Mouse (Mus musculus): Measurements from ENCODE around the gene Fam50a. TPM values are rescaled to one million over a fixed set of nuclear protein-coding genes. Genes with fewer than 3 reads are reported as not detected.

Fam50a gene
- total RNA-seq (2014; rRNA removed) (9.3 and 9.4 TPM in 2 replicates), polyA plus RNA-seq (2015; fragmentation: Nextera tagmentation; extraction: Ambion mirVana) (55.5 and 57.2 TPM in 2 replicates)

- ATAC-seq (ENCODE audit: low FRiP score) (peak; percentile 95), DNase-seq (ENCODE audit: low spot score) (peak; percentile 93)
- H3K36me3 ChIP-seq (ENCODE audit: insufficient read depth, low read length): peaks cover 6% of the 10 kb centered on the region; the same call in 1 of the 2 replicates
- H3K27me3 ChIP-seq (ENCODE audit: insufficient read depth, low read length): no peaks in the 10 kb centered on the region
- 25% methylated on average over 57 of the region's 59 CpGs for WGBS
- peak within 1 kb of the TSS; percentile 59 for H3K4me2 ChIP-seq (ENCODE audit: low read depth, low read length, poor library complexity, severe bottlenecking)
- peak within 1 kb of the TSS; percentile 52 for H3K4me3 ChIP-seq (ENCODE audit: low read depth, low read length)
- peak within 1 kb of the TSS; percentile 55 for H3K9ac ChIP-seq (replicated peaks; ENCODE audit: low read length, poor library complexity, severe bottlenecking)
- no peaks in the 10 kb centered on the region for H3K4me1 ChIP-seq (ENCODE audit: insufficient read depth, low read length)
- peak within 1 kb of the TSS; percentile 79 for H3K27ac ChIP-seq (ENCODE audit: low read depth, low read length)
- no peaks in the 10 kb centered on the region for H3K9me3 ChIP-seq (ENCODE audit: low read length)
- no peak for TF ChIP-seq CTCF (IDR thresholded peaks at IDR 0.05)
Measured at GRCm38 (mm10) chrX:74312540-74313464, at the start of gene Fam50a. TSS of gene Fam50a (plus strand) at chrX:74313033.

- ATAC-seq (ENCODE audit: low FRiP score) (peak; percentile 65), DNase-seq (ENCODE audit: low spot score) (no peak)
- Histone ChIP-seq H3K4me2 (ENCODE audit: low read depth, low read length, poor library complexity, severe bottlenecking) (peak overlapping the region; percentile 45), H3K9ac (replicated peaks; ENCODE audit: low read length, poor library complexity, severe bottlenecking) (peak overlapping the region; percentile 33; the same call in 1 of the 2 replicates), H3K36me3 (ENCODE audit: insufficient read depth, low read length) (no peaks in the 10 kb centered on the region; the same call in 1 of the 2 replicates), H3K27me3 (ENCODE audit: insufficient read depth, low read length) (no peaks in the 10 kb centered on the region), H3K9me3 (ENCODE audit: low read length) (no peaks in the 10 kb centered on the region), H3K4me1 (ENCODE audit: insufficient read depth, low read length) (no peaks in the 10 kb centered on the region), H3K27ac (ENCODE audit: low read depth, low read length) (peak overlapping the region; percentile 93), H3K4me3 (ENCODE audit: low read depth, low read length) (peak overlapping the region; percentile 49)
- TF ChIP-seq CTCF (IDR thresholded peaks at IDR 0.05): no peak
- 15% methylated on average over 3 of the region's 3 CpGs for WGBS
Measured at GRCm38 (mm10) chrX:74269736-74270061, 43.1 kb upstream of the Fam50a start.

GRCm38 (mm10) chrX:74270062-74270901 lies 42.6 kb upstream of the Fam50a start, which contains the start of gene Rpl10:
TSS of gene Rpl10 (plus strand) at chrX:74270812.
- Histone ChIP-seq H3K9me3 (ENCODE audit: low read length) (no peaks in the 10 kb centered on the region), H3K4me2 (ENCODE audit: low read depth, low read length, poor library complexity, severe bottlenecking) (peak within 1 kb of the TSS; percentile 55), H3K4me3 (ENCODE audit: low read depth, low read length) (peak within 1 kb of the TSS; percentile 49), H3K36me3 (ENCODE audit: insufficient read depth, low read length) (no peaks in the 10 kb centered on the region; the same call in 1 of the 2 replicates), H3K27me3 (ENCODE audit: insufficient read depth, low read length) (no peaks in the 10 kb centered on the region), H3K4me1 (ENCODE audit: insufficient read depth, low read length) (no peaks in the 10 kb centered on the region), H3K27ac (ENCODE audit: low read depth, low read length) (peak within 1 kb of the TSS; percentile 93), H3K9ac (replicated peaks; ENCODE audit: low read length, poor library complexity, severe bottlenecking) (peak within 1 kb of the TSS; percentile 55)
- TF ChIP-seq CTCF (IDR thresholded peaks at IDR 0.05): peak; percentile 67
- ATAC-seq (ENCODE audit: low FRiP score): peak; percentile 96
- DNase-seq (ENCODE audit: low spot score): peak; percentile 96
- 18% methylated on average over 42 of the region's 42 CpGs for WGBS

GRCm38 (mm10) chrX:74270902-74271551 lies 41.8 kb upstream of the Fam50a start:
- H3K9me3 ChIP-seq (ENCODE audit: low read length): no peaks in the 10 kb centered on the region
- 15% methylated on average over 27 of the region's 27 CpGs for WGBS
- TF ChIP-seq CTCF (IDR thresholded peaks at IDR 0.05): peak; percentile 18; the same call in 1 of the 2 replicates
- peak overlapping the region; percentile 49 for H3K4me3 ChIP-seq (ENCODE audit: low read depth, low read length)
- no peaks in the 10 kb centered on the region for H3K4me1 ChIP-seq (ENCODE audit: insufficient read depth, low read length)
- no peak for ATAC-seq (ENCODE audit: low FRiP score)
- H3K9ac ChIP-seq (replicated peaks; ENCODE audit: low read length, poor library complexity, severe bottlenecking): peak overlapping the region; percentile 48
- H3K36me3 ChIP-seq (ENCODE audit: insufficient read depth, low read length): no peaks in the 10 kb centered on the region; the same call in 1 of the 2 replicates
- no peaks in the 10 kb centered on the region for H3K27me3 ChIP-seq (ENCODE audit: insufficient read depth, low read length)
- peak overlapping the region; percentile 57; the same call in 1 of the 2 replicates for H3K27ac ChIP-seq (ENCODE audit: low read depth, low read length)
- peak; percentile 51 for DNase-seq (ENCODE audit: low spot score)
- peak overlapping the region; percentile 55 for H3K4me2 ChIP-seq (ENCODE audit: low read depth, low read length, poor library complexity, severe bottlenecking)

Measured in midbrain, postnatal 0 days (tissue).